Mouse (Mus musculus) midbrain, embryonic 15.5 days (tissue): ENCODE data around the gene Drc7. TPM values are rescaled to one million over a fixed set of nuclear protein-coding genes. Genes with fewer than 3 reads are reported as not detected.

Experiments
- ATAC-seq: fragments of 200-750 bp; cut with Nextera tagmentation; replicated peaks from 2 replicates; pipeline ENCODE4 v1.8.0; 2017; ENCODE audit warnings: moderate TSS enrichment
- H3K27ac ChIP-seq: fragments of 300-500 bp; sonication (generic); 2 replicates; pipeline ENCODE4 v1.5.1; 2015; ENCODE audit warnings: mild to moderate bottlenecking, inconsistent platforms
- H3K27me3 ChIP-seq: fragments of 300-500 bp; sonication (generic); replicated peaks from 2 replicates; pipeline ENCODE4 v1.6.1; 2015; ENCODE audit warnings: inconsistent platforms
- H3K36me3 ChIP-seq: fragments of 300-500 bp; sonication (generic); replicated peaks from 2 replicates; pipeline ENCODE4 v1.6.1; 2015; ENCODE audit warnings: inconsistent platforms
- H3K4me1 ChIP-seq: fragments of 300-500 bp; sonication (generic); 2 replicates; pipeline ENCODE4 v1.6.1; 2015; ENCODE audit warnings: inconsistent platforms
- H3K4me2 ChIP-seq: fragments of 300-500 bp; sonication (generic); 2 replicates; pipeline ENCODE4 v1.6.1; 2015; ENCODE audit warnings: inconsistent platforms, mild to moderate bottlenecking, moderate library complexity
- H3K4me3 ChIP-seq: fragments of 300-500 bp; sonication (generic); 2 replicates; pipeline ENCODE4 v1.5.1; 2015; ENCODE audit warnings: mild to moderate bottlenecking, inconsistent platforms
- H3K9ac ChIP-seq: fragments of 300-500 bp; sonication (generic); 2 replicates; pipeline ENCODE4 v1.6.1; 2015; ENCODE audit warnings: mild to moderate bottlenecking, inconsistent platforms
- H3K9me3 ChIP-seq: fragments of 300-500 bp; sonication (generic); 2 replicates; pipeline ENCODE4 v1.6.1; 2016; ENCODE audit warnings: inconsistent platforms
- WGBS: fragments of 180-500 bp; shearing (Covaris S2); methylation state at CpG from one replicate; pipeline ENCODE4 v1.1.7; 2015; ENCODE audit warnings: mixed read lengths; 5-methylcytosine and 5-hydroxymethylcytosine counted together
- polyA plus RNA-seq: library from polyadenylated mRNA; unstranded; fragments of >200 nt; fragmentation: Nextera tagmentation; extraction: Ambion mirVana; gene quantifications from 2 replicates; pipeline ENCODE4 v1.2.1, GENCODE M21; 2015

Gene Drc7
- polyA plus RNA-seq, 1 experiment from 2014 or later, result 1.5 TPM

GRCm38 (mm10) chr8:95101972-95102371 is 47.1 kb downstream of the Drc7 start:
- H3K27me3 ChIP-seq, result no peaks in the 10 kb centered on the region
- WGBS, result 84% methylated on average over 4 of the region's 4 CpGs
- H3K4me2 ChIP-seq, result no peak overlapping the region
- H3K9me3 ChIP-seq, result no peaks in the 10 kb centered on the region
- no peak overlapping the region for H3K4me3 ChIP-seq
- no peak overlapping the region for H3K27ac ChIP-seq
- no peaks in the 10 kb centered on the region for H3K4me1 ChIP-seq
- H3K9ac ChIP-seq, result no peak overlapping the region
- ATAC-seq, result no peak
- peaks cover 25% of the 10 kb centered on the region for H3K36me3 ChIP-seq

DNA sequence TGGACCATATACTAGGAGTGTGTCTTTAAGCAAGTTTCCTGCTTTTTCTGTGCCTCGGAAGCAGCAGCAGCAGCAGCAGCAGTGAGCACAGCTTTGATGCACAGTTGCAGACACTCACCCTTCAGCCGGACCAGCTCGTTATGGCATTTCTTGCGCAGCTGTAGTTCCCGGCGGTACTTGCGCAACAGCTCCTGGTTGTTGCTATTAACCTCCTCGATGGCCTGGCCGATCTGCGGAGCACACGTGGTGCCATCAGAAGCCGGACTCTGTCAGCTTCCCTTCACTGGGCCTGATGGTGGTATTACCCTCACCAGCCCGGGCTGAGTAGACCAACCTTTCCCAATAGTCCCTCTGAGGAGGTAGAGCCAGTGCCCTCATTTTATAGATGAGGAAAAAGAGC is 52.4 kb downstream of the Drc7 start:
- Histone ChIP-seq H3K9me3 (no peaks in the 10 kb centered on the region), H3K27ac (no peak overlapping the region), H3K36me3 (peaks cover 11% of the 10 kb centered on the region; the same call in 1 of the 2 replicates), H3K4me3 (no peak overlapping the region), H3K4me1 (no peaks in the 10 kb centered on the region), H3K4me2 (no peak overlapping the region), H3K27me3 (no peaks in the 10 kb centered on the region), H3K9ac (no peak overlapping the region)
- ATAC-seq, result no peak
- WGBS, result 82% methylated on average over 13 of the region's 13 CpGs

DNA sequence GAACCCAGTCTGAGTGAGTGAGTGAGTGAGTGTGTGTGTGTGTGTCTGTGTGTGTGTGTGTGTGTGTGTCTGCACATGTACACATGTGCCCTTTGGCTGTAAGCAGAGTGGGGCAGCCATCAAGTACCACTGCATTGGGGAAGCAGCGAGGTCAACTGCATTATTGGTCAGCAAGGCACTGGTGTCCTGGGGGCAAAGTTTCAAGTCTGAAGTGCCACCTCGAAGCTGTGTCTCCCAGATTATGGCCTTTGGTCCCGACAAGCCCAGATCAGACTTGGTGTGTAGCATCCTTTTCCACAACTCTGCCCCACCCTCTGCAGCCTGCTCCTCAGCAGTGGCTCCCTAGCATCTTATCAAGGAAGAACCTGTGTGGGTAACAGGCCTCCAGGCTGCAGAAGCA is 57.7 kb downstream of the Drc7 start:
- no peak for ATAC-seq
- WGBS, result 84% methylated on average over 3 of the region's 3 CpGs
- H3K4me3 ChIP-seq, result no peak overlapping the region
- no peak overlapping the region for H3K9ac ChIP-seq
- H3K4me1 ChIP-seq, result no peaks in the 10 kb centered on the region
- H3K36me3 ChIP-seq, result no peaks in the 10 kb centered on the region; the same call in 1 of the 2 replicates
- H3K27ac ChIP-seq, result no peak overlapping the region
- no peaks in the 10 kb centered on the region for H3K9me3 ChIP-seq
- H3K27me3 ChIP-seq, result no peaks in the 10 kb centered on the region
- no peak overlapping the region for H3K4me2 ChIP-seq

GRCm38 (mm10) chr8:95113108-95113507 is 58.2 kb downstream of the Drc7 start:
- H3K9me3 ChIP-seq, result no peaks in the 10 kb centered on the region
- no peak overlapping the region for H3K27ac ChIP-seq
- 78% methylated on average over 4 of the region's 4 CpGs for WGBS
- H3K27me3 ChIP-seq, result no peaks in the 10 kb centered on the region
- no peak overlapping the region for H3K9ac ChIP-seq
- no peak overlapping the region for H3K4me2 ChIP-seq
- H3K4me3 ChIP-seq, result no peak overlapping the region
- no peak for ATAC-seq
- no peaks in the 10 kb centered on the region; the same call in 1 of the 2 replicates for H3K36me3 ChIP-seq
- H3K4me1 ChIP-seq, result no peaks in the 10 kb centered on the region

GRCm38 (mm10) chr8:95113750-95114149 is 58.8 kb downstream of the Drc7 start:
- ATAC-seq, result peak; percentile 74
- Histone ChIP-seq H3K27ac (no peak overlapping the region), H3K9ac (no peak overlapping the region), H3K4me2 (no peak overlapping the region), H3K4me3 (no peak overlapping the region), H3K9me3 (no peaks in the 10 kb centered on the region), H3K4me1 (no peaks in the 10 kb centered on the region), H3K27me3 (no peaks in the 10 kb centered on the region), H3K36me3 (no peaks in the 10 kb centered on the region; the same call in 1 of the 2 replicates)
- 70% methylated on average over 3 of the region's 3 CpGs for WGBS

- H3K4me2 ChIP-seq, result no peak overlapping the region
- WGBS, result 90% methylated on average over 5 of the region's 5 CpGs
- ATAC-seq, result no peak
- no peak overlapping the region for H3K9ac ChIP-seq
- H3K4me3 ChIP-seq, result no peak overlapping the region
- H3K36me3 ChIP-seq, result 0 out of 2 replicates have a peak, but pooled peaks cover 5% of the 10 kb centered on the region
- no peak overlapping the region for H3K27ac ChIP-seq
- no peaks in the 10 kb centered on the region for H3K27me3 ChIP-seq
- no peaks in the 10 kb centered on the region for H3K9me3 ChIP-seq
- no peaks in the 10 kb centered on the region for H3K4me1 ChIP-seq
These were observed 68.6 kb downstream of the Drc7 start for GRCm38 (mm10) chr8:95123455-95123854.

GRCm38 (mm10) chr8:95126497-95126896 is 71.6 kb downstream of the Drc7 start:
- no peak overlapping the region for H3K27ac ChIP-seq
- 0 out of 2 replicates have a peak, but pooled peaks cover 5% of the 10 kb centered on the region for H3K36me3 ChIP-seq
- H3K4me2 ChIP-seq, result no peak overlapping the region
- WGBS, result 86% methylated on average over 11 of the region's 11 CpGs
- H3K4me3 ChIP-seq, result no peak overlapping the region
- no peaks in the 10 kb centered on the region for H3K9me3 ChIP-seq
- H3K27me3 ChIP-seq, result no peaks in the 10 kb centered on the region
- no peaks in the 10 kb centered on the region for H3K4me1 ChIP-seq
- H3K9ac ChIP-seq, result no peak overlapping the region
- no peak for ATAC-seq

DNA sequence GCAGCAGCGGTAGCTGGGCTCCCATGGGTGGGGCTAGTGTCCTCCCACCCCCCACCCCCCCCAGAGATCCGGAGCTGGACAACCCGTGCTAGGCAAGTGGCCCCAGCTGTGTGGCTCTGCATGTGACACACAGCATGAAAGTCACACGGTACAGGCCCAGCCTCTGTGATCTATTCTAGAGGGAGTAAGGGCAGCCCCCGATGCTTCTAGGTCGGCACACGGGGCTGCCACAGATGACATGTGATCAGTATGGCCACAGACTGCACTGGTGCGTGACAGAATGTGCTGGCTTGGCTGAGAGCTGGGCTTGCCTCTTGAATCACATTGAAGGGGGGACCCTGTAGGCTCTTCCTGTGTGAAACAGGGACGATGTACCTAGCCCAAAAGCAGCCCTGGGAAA is 72.8 kb downstream of the Drc7 start:
- WGBS, result 51% methylated on average over 9 of the region's 9 CpGs
- H3K36me3 ChIP-seq, result 0 out of 2 replicates have a peak, but pooled peaks cover 5% of the 10 kb centered on the region
- H3K4me3 ChIP-seq, result no peak overlapping the region
- H3K4me2 ChIP-seq, result no peak overlapping the region
- no peaks in the 10 kb centered on the region for H3K9me3 ChIP-seq
- H3K27ac ChIP-seq, result no peak overlapping the region
- 0 out of 2 replicates have a peak, but pooled peaks have one; percentile 39 for ATAC-seq
- no peak overlapping the region for H3K9ac ChIP-seq
- H3K27me3 ChIP-seq, result no peaks in the 10 kb centered on the region
- H3K4me1 ChIP-seq, result no peaks in the 10 kb centered on the region

Other genes with a start within 250 kb of the Drc7 start
- gene Ccl17, start 244.7 kb upstream of the Drc7 start, polyA plus RNA-seq, result 0.50 and 0.74 TPM in 2 replicates
- 56.8 and 58.3 TPM in 2 replicates for gene Coq9, start 216.8 kb upstream of the Drc7 start, polyA plus RNA-seq
- gene Ciapin1, start 216.7 kb upstream of the Drc7 start, polyA plus RNA-seq, result 211 and 217 TPM in 2 replicates
- 117 and 122 TPM in 2 replicates for gene Polr2c, start 197.7 kb upstream of the Drc7 start, polyA plus RNA-seq
- gene Dok4, start 178.8 kb upstream of the Drc7 start, polyA plus RNA-seq, result 92.9 and 99.7 TPM in 2 replicates
- 4.9 and 6.0 TPM in 2 replicates for gene Ccdc102a, start 137.0 kb upstream of the Drc7 start, polyA plus RNA-seq
- 0.05 TPM in 1 of 2 replicates, not detected in the other for gene Adgrg5, start 131.4 kb upstream of the Drc7 start, polyA plus RNA-seq
- 147 and 156 TPM in 2 replicates for gene Adgrg1, start 80.4 kb upstream of the Drc7 start, polyA plus RNA-seq
- 0.88 and 1.3 TPM in 2 replicates for gene Adgrg3, start 37.4 kb upstream of the Drc7 start, polyA plus RNA-seq
- 49.5 and 49.8 TPM in 2 replicates for gene Katnb1, start 26.1 kb downstream of the Drc7 start, polyA plus RNA-seq
- 29.8 and 33.9 TPM in 2 replicates for gene Kifc3, start 147.7 kb downstream of the Drc7 start, polyA plus RNA-seq